Mouse (Mus musculus) retina, postnatal 7 days (tissue): ENCODE results near the gene Chd2.
A peak's percentile ranks its signal among the peaks of the same experiment; 100 is the strongest.

Experiments used
- DNase-seq: peaks from one replicate; pipeline ENCODE4 v3.0.0-alpha.2; 2012; ENCODE audit warnings: low read depth, low spot score

The Chd2 gene

GRCm38 (mm10) chr7:73561492-73562055, 19.9 kb upstream of the Chd2 start:
- no peak for DNase-seq

- DNase-seq: no peak
Observed at GRCm38 (mm10) chr7:73560811-73561210, 19.2 kb upstream of the Chd2 start.

DNA sequence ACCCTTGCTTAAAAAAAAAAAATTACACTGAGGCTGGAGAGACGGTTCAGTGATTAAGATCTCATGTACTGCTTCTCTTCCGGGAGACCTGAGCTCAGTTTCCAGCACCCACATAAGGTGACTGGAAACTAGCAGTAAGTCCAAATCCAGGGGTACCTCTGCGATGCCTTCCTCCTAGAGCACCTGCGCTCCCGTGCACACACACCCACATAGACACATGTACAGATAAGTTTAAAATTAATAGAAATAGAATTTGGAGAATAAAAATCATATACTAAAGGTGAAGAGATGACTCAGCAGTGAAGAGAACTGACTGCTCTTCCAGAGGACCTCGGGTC, 18.2 kb upstream of the Chd2 start:
- no peak for DNase-seq

DNA sequence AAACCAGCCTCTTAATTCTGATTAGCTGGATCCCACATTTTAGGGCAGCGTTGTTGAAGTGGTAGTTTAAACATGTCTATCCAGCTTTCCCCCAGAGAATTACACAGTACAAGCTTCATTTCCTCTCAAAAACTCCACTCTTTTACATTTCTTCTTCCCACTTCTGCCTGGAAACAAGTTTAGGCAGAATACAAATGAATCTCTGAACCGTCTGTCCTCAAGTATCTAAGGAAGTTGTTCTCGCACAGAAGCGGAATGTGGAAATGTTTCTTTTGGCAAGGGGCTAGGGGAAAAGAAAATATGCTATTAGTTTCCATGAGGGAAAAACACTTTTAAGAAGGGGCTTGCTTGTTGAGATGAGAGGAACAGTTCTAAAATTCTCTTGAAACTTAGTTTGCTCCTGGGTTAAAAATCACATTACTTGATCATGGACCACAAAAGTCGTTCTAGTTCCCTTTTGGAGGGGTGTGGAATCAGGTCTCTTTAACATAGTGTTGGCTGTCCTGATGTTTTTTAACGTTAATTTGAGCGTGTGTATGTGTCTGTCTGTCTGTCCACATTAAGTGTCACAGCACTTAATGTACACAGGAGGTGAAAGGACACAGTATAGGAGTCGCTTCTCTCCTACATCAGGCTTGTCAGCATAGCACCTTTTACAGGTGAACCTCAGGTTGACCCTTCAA, 17.7 kb upstream of the Chd2 start:
- DNase-seq: no peak

GRCm38 (mm10) chr7:73558293-73559169, 16.9 kb upstream of the Chd2 start:
- peak; percentile 100 for DNase-seq

DNA sequence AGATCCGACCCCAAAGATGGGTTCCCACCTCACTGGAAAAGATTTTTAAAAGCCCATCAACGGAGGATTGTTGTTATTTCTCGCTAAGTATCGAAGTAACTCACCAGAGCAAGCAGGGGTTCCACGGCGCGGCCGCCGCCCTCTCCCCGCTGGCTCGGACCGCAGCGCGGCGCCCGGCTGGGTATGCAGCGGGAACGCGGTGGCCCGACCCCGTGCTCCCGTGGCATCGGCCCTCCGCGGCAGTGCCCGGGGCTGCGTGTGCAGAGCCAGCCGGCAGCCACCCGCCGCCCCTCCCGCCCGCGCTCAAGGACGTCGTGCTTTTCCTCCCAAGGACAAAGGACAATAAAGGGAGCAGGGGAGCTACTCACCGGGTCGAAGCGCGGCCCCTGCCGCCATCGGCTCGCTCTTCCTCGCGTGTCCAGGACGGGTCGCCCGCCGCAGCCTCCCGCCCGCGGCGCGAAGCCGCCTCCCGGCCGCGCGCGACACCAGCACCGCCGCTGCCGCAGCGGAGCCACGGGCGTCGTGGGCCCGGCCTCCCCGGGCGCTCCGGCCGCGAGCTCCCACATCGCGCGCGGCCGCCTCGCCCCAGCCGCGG, 16.1 kb upstream of the Chd2 start:
- no peak for DNase-seq

GRCm38 (mm10) chr7:73556688-73557667, 15.3 kb upstream of the Chd2 start:
- DNase-seq: no peak

DNA sequence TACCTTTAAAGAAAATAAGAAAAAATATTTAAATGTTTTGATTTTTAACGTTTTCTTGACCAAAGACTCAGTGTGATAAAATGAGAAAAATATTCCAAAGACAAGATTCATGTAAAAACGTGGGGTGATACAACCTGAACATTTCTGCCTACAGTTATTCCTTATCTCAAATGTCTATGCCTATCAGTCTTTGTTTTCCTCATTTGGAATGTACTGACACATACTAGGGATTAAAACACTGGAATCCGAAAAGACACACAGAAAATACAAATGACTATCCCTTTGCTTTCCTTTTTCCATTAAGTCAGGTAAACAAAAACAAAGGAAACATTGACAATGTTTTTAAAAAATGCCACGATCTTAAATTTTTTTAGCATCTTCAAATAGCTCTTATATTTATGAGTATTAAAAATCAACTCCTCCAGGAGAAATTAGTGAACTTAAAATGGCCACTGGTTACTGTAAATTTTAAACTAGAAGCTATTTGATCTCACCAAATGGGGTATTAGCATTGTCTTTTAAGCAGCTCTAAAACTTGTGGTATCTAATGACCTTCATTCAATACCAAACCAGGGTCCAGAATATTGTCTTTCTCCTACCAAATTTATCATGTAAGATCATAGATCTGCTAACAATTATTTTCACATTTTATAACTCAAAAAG, 14.4 kb upstream of the Chd2 start:
- no peak for DNase-seq

GRCm38 (mm10) chr7:73554849-73555248, 13.2 kb upstream of the Chd2 start:
- no peak for DNase-seq

GRCm38 (mm10) chr7:73553160-73553559, 11.5 kb upstream of the Chd2 start:
- no peak for DNase-seq

- no peak for DNase-seq
Observed at GRCm38 (mm10) chr7:73552054-73552750, 10.6 kb upstream of the Chd2 start.

DNA sequence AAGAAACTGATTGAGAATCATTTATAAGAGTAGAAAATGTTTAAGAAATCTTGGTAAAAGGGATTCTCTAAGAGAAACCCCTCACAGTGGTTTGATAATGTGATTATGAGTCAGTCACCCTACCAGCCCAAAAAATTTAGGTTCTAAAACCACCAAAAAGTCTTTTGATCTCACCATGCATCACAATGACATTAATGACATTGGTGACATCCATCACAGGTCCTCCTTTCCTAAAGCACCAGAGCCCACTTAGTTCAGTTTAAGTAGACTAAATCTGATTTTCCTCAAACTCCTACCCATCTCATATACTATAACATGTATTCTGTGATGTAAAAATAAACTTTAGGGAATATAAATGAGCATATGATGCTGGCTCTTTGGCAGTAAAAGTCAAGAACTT, 9.7 kb upstream of the Chd2 start:
- no peak for DNase-seq

- no peak for DNase-seq
Observed at GRCm38 (mm10) chr7:73548051-73548450, 6.4 kb upstream of the Chd2 start.

GRCm38 (mm10) chr7:73546561-73547510, 5.2 kb upstream of the Chd2 start:
- DNase-seq: no peak

DNA sequence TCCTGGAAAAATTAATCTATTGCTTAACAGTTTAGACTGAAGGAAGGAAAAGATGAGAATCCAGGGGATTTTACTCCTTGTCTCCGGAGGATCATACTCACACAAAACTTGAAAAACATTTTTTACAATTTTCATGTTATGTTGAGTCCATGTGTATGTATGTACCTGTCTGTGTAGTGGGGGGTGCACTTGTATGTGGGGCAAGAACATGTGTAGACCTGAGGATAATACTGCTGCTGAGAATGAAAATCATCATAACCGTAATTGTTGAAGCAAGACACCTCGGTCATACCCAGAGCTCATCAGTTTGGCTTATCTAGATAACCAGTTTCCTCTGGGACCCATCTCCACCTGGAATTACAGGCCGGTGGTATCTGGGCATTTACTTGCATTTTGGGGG, 3.4 kb upstream of the Chd2 start:
- DNase-seq: no peak

- no peak for DNase-seq
Observed at GRCm38 (mm10) chr7:73542131-73542853, 662 bp upstream of the Chd2 start.

DNA sequence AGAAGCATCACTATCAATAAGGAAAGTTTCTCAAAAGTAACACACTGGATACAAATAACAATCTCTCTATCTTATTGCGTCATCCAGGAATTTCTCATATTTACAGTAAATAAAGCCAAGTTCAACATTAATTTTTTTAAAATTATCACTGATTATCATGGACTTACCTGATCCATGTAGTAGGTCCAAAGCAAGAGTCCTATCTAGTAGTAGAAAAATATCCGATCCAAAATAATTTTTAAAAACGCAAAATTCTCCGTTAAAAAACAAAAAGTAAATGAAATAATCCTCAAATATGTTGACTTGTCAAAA, 595 bp downstream of the Chd2 start:
- DNase-seq: no peak
